Mouse (Mus musculus) heart, adult 2 months (tissue): ENCODE measurements around the gene Tmem161b. TPM values are rescaled to one million over a fixed set of nuclear protein-coding genes. Genes with fewer than 3 reads are reported as not detected.

ENCODE experiments used
- DNase-seq, 2 experiments: peaks; one replicate each; pipeline ENCODE4 v3.0.0; 2021
- H3K27ac ChIP-seq: fragments of 200-600 bp; 2 replicates; pipeline ENCODE4 v1.8.1; 2022
- H3K27me3 ChIP-seq: fragments of 200-500 bp; 2 replicates; pipeline ENCODE4 v1.6.1; 2012; ENCODE audit warnings: mild to moderate bottlenecking, low read length, inconsistent platforms, mixed read lengths; ENCODE audit not compliant: control insufficient read depth, insufficient read depth
- H3K36me3 ChIP-seq: fragments of 200-500 bp; 2 replicates; pipeline ENCODE4 v1.6.1; 2012; ENCODE audit warnings: low read length, inconsistent platforms; ENCODE audit not compliant: control insufficient read depth, insufficient read depth
- H3K4me1 ChIP-seq: fragments of 200-500 bp; 2 replicates; pipeline ENCODE4 v1.6.1; 2011; ENCODE audit warnings: low read length; ENCODE audit not compliant: control insufficient read depth, insufficient read depth
- H3K4me3 ChIP-seq: fragments of 200-600 bp; 2 replicates; pipeline ENCODE4 v1.8.1; 2022
- H3K79me2 ChIP-seq: fragments of 200-500 bp; replicated peaks from 2 replicates; pipeline ENCODE4 v1.6.1; 2012; ENCODE audit warnings: mild to moderate bottlenecking, inconsistent platforms, low read length, moderate library complexity, mixed read lengths; ENCODE audit not compliant: control insufficient read depth, insufficient read depth
- H3K9ac ChIP-seq: fragments of 200-500 bp; 2 replicates; pipeline ENCODE4 v1.6.1; 2012; ENCODE audit warnings: low read depth, mild to moderate bottlenecking, control low read depth, inconsistent platforms, low read length, mixed read lengths
- CTCF ChIP-seq: fragments of 200-600 bp; IDR thresholded peaks from 2 replicates; pipeline ENCODE4 v1.8.1; 2022; ENCODE audit warnings: antibody characterized with exemption, mild to moderate bottlenecking, moderate library complexity
- EP300 ChIP-seq: fragments of 200-500 bp; IDR thresholded peaks from 2 replicates; pipeline ENCODE4 v1.6.1; 2011; ENCODE audit warnings: low read depth, low read length, control low read depth; ENCODE audit not compliant: insufficient read depth
- POLR2A ChIP-seq: fragments of 200-500 bp; IDR thresholded peaks from 2 replicates; pipeline ENCODE4 v1.6.1; 2011; ENCODE audit warnings: mild to moderate bottlenecking, low read depth, low read length, control low read depth; ENCODE audit not compliant: insufficient read depth
- WGBS: fragments of 180-500 bp; shearing (Covaris S2); methylation state at CpG from one replicate; pipeline ENCODE4 v1.1.7; 2018; 5-methylcytosine and 5-hydroxymethylcytosine counted together
- intact Hi-C: fragments of 180-260 bp; cut with DNase I; formaldehyde crosslinking; loops from one replicate; pipeline ENCODE4 v1.15.1; 2025
- polyA plus RNA-seq: library from polyadenylated mRNA; depleted of rRNA; stranded (reverse); fragments of >200 nt; gene quantifications from 2 replicates; pipeline ENCODE4 v1.2.3, GENCODE M21; 2012
- total RNA-seq, 2 experiments: library from RNA; stranded (reverse); gene quantifications; 2 replicates each; pipeline ENCODE4 v1.2.3; 2021

The Tmem161b gene
- total and polyA plus RNA-seq, 3 experiments = 7.0 to 14.9 (median 12.4) TPM

GRCm38 (mm10) chr13:84276246-84276645 lies 54.1 kb downstream of the Tmem161b start:
- Histone ChIP-seq H3K27me3 (no peaks in the 10 kb centered on the region), H3K36me3 (no peaks in the 10 kb centered on the region), H3K4me1 (no peaks in the 10 kb centered on the region), H3K4me3 (no peak overlapping the region), H3K9ac (no peak overlapping the region), H3K27ac (no peak overlapping the region), H3K79me2 (no peaks in the 10 kb centered on the region)
- DNase-seq = no peak
- TF ChIP-seq POLR2A = no peak
- no peak for TF ChIP-seq EP300
- TF ChIP-seq CTCF = no peak
- WGBS = 95% methylated on average over 5 of the region's 5 CpGs
- intact Hi-C loops = no loop called here

GRCm38 (mm10) chr13:84280352-84280751 lies 58.3 kb downstream of the Tmem161b start:
- no peak overlapping the region for H3K4me3 ChIP-seq
- 90% methylated on average over 4 of the region's 4 CpGs for WGBS
- H3K36me3 ChIP-seq = no peaks in the 10 kb centered on the region
- H3K27ac ChIP-seq = no peak overlapping the region
- DNase-seq = no peak
- no peaks in the 10 kb centered on the region for H3K4me1 ChIP-seq
- TF ChIP-seq EP300 (no peak), CTCF (no peak), POLR2A (no peak)
- no peak overlapping the region for H3K9ac ChIP-seq
- intact Hi-C loops = no loop called here
- H3K27me3 ChIP-seq = no peaks in the 10 kb centered on the region
- no peaks in the 10 kb centered on the region for H3K79me2 ChIP-seq

DNA sequence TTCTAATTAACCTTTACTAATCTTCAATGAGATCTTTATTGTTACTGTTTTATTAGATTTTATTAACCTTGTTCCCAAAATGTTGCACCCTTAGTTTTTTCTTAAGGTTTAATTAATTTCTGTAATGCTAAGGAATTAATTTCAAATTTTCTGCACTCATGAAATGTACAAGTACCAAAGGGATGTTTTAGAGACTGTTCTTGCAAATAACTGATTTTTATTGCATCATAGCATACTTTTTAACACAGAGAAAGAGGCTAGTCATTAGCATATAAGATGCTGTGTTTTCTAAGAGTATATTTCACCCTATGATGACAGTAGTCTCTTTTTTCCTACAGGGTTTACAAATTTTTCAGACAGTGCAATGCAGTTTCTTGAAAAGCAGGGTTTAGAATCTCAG lies 60.9 kb downstream of the Tmem161b start:
- H3K79me2 ChIP-seq = no peaks in the 10 kb centered on the region
- H3K27ac ChIP-seq = no peak overlapping the region
- no peaks in the 10 kb centered on the region for H3K36me3 ChIP-seq
- no peak for DNase-seq
- intact Hi-C loops = no loop called here
- no peak overlapping the region for H3K9ac ChIP-seq
- no peaks in the 10 kb centered on the region for H3K27me3 ChIP-seq
- no peak overlapping the region for H3K4me3 ChIP-seq
- H3K4me1 ChIP-seq = no peaks in the 10 kb centered on the region
- TF ChIP-seq CTCF (no peak), POLR2A (no peak), EP300 (no peak)

DNA sequence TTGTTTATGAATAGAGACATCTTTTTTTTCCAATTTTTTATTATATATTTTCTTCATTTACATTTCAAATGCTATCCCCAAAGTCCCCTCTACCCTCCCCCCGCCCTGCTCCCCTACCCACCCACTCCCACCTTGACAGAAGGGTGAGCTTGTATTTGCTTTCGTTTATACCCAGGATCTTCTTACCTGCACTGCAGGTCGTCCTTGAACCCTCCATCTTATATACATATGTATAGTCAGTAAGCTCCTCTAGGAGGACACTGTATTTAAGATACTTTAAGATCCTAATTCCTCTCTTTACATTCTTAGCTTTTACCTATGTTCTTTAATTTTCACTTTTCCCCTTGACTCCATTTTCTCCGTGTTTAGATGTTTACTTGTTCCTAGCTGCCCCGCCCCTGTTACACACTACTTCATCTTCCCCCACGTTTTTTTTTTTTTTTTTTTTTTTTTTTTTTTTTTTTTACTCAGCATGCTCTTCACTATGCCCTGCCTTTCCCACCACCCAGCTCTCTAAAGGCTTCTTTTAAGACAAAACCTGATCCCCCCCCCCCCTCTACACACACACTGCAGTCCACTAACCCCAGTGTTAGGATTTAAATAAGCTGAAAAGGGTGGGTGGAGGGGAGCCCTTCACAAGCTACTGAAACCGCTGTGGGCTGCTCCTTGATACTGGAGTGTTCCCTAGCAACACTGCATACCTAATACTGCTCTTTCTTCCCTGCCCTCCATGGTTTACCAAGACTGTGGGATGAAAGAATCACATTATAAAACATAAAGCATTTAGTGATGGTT lies 62.9 kb downstream of the Tmem161b start:
- Histone ChIP-seq H3K79me2 (no peaks in the 10 kb centered on the region), H3K4me3 (no peak overlapping the region), H3K27ac (no peak overlapping the region), H3K36me3 (no peaks in the 10 kb centered on the region), H3K4me1 (no peaks in the 10 kb centered on the region), H3K27me3 (no peaks in the 10 kb centered on the region), H3K9ac (no peak overlapping the region)
- no peak for DNase-seq
- TF ChIP-seq POLR2A = no peak
- no peak for TF ChIP-seq CTCF
- no peak for TF ChIP-seq EP300
- intact Hi-C loops = no loop called here
- WGBS = 69% methylated on average over 7 of the region's 7 CpGs

GRCm38 (mm10) chr13:84285559-84285945 lies 63.5 kb downstream of the Tmem161b start:
- Histone ChIP-seq H3K27ac (no peak overlapping the region), H3K4me3 (no peak overlapping the region), H3K79me2 (no peaks in the 10 kb centered on the region), H3K27me3 (no peaks in the 10 kb centered on the region), H3K36me3 (no peaks in the 10 kb centered on the region), H3K4me1 (no peaks in the 10 kb centered on the region), H3K9ac (no peak overlapping the region)
- intact Hi-C loops = no loop called here
- WGBS = 91% methylated on average over 3 of the region's 3 CpGs
- DNase-seq = no peak
- TF ChIP-seq EP300 (no peak), POLR2A (no peak), CTCF (no peak)

DNA sequence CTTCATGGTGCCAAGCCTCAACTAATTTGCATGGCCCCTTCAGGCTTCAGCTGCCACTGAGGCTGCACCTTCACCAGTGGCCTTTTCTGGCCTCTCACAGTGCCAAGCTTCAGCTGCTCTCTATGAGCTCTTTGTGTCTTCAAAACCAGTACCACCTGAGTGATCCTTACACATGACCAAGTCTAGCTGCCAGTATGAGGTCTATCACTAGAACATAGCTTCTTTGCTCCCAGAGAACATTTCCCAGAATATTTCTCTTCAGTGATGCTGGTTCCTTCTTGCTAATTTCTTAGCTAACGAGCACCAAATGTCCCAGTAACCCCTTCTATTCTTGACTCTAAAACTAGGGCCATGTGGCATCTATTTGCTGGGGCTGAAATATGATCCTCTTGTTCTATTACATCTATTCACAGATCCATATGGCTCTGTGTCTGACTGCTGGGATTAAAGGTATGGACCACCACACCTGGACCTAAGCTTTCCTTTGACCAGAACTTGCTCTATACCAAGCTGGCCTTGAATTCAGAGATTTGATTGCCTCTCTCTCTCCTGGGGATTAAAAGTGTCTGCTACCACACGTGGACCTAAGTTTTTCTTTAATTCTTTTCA lies 77.5 kb downstream of the Tmem161b start:
- Histone ChIP-seq H3K27ac (no peak overlapping the region), H3K4me1 (no peaks in the 10 kb centered on the region), H3K9ac (no peak overlapping the region), H3K36me3 (peaks cover 4% of the 10 kb centered on the region), H3K4me3 (no peak overlapping the region), H3K79me2 (no peaks in the 10 kb centered on the region), H3K27me3 (no peaks in the 10 kb centered on the region)
- TF ChIP-seq EP300 = no peak
- no peak for TF ChIP-seq CTCF
- no peak for TF ChIP-seq POLR2A
- no peak for DNase-seq
- intact Hi-C loops = no loop called here
- WGBS = 95% methylated on average over 2 of the region's 2 CpGs
